Mouse (Mus musculus): Measurements from ENCODE around the gene Gm20403. TPM values are rescaled to one million over a fixed set of nuclear protein-coding genes. Genes with fewer than 3 reads are reported as not detected.
"Not testable (repeated sequence)": the region's sequence is repeated elsewhere in the genome, so short reads cannot be mapped to it uniquely, and the experiment has no call there.

The Gm20403 gene
- total RNA-seq (2022): not detected

GRCm38 (mm10) chr12:54986052-54986717 is at the start of gene Gm20403:
Gm20403 (minus strand) TSS chr12:54986529.
- no peak for DNase-seq (ENCODE audit: low spot score in 2 of 2)

GRCm38 (mm10) chr12:55027088-55027487 is 40.8 kb upstream of the Gm20403 start:
- DNase-seq (ENCODE audit: low spot score in 2 of 2): no peak

GRCm38 (mm10) chr12:55023284-55023683 is 37.0 kb upstream of the Gm20403 start:
- no peak for DNase-seq (ENCODE audit: low spot score in 2 of 2)

- DNase-seq (ENCODE audit: low spot score in 2 of 2): no peak
Measured at GRCm38 (mm10) chr12:55019421-55019877, 33.1 kb upstream of the Gm20403 start.

GRCm38 (mm10) chr12:55017119-55017721 is 30.9 kb upstream of the Gm20403 start:
- DNase-seq (ENCODE audit: low spot score in 2 of 2): no peak

GRCm38 (mm10) chr12:55016339-55017118 is 30.2 kb upstream of the Gm20403 start:
- DNase-seq (ENCODE audit: low spot score in 2 of 2): no peak

GRCm38 (mm10) chr12:55015428-55015827 is 29.1 kb upstream of the Gm20403 start:
- no peak for DNase-seq (ENCODE audit: low spot score in 2 of 2)

- DNase-seq (ENCODE audit: low spot score in 2 of 2): no peak
Measured at GRCm38 (mm10) chr12:55013626-55014398, 27.5 kb upstream of the Gm20403 start, which contains the start of gene Baz1a. Baz1a (minus strand) TSS chr12:55014348.

- DNase-seq (ENCODE audit: low spot score in 2 of 2): no peak
Measured at GRCm38 (mm10) chr12:55013031-55013430, 26.7 kb upstream of the Gm20403 start.

- no peak for DNase-seq (ENCODE audit: low spot score in 2 of 2)
Measured at GRCm38 (mm10) chr12:55007361-55008008, 21.2 kb upstream of the Gm20403 start.

- DNase-seq (ENCODE audit: low spot score in 2 of 2): no peak
Measured at GRCm38 (mm10) chr12:55006071-55006470, 19.7 kb upstream of the Gm20403 start.

- DNase-seq (ENCODE audit: low spot score in 2 of 2): no peak
Measured at GRCm38 (mm10) chr12:55004396-55004795, 18.1 kb upstream of the Gm20403 start.

- no peak for DNase-seq (ENCODE audit: low spot score in 2 of 2)
Measured at GRCm38 (mm10) chr12:55003843-55004242, 17.5 kb upstream of the Gm20403 start.

- DNase-seq (ENCODE audit: low spot score in 2 of 2): not testable (repeated sequence)
Measured at GRCm38 (mm10) chr12:55002532-55002931, 16.2 kb upstream of the Gm20403 start.

- DNase-seq (ENCODE audit: low spot score in 2 of 2): no peak
Measured at GRCm38 (mm10) chr12:54999016-54999690, 12.8 kb upstream of the Gm20403 start.

GRCm38 (mm10) chr12:54998411-54998810 is 12.1 kb upstream of the Gm20403 start:
- DNase-seq (ENCODE audit: low spot score in 2 of 2): no peak

- DNase-seq (ENCODE audit: low spot score in 2 of 2): no peak
Measured at GRCm38 (mm10) chr12:54996979-54997474, 10.7 kb upstream of the Gm20403 start.

GRCm38 (mm10) chr12:54995965-54996364 is 9.6 kb upstream of the Gm20403 start:
- no peak for DNase-seq (ENCODE audit: low spot score in 2 of 2)

- no peak for DNase-seq (ENCODE audit: low spot score in 2 of 2)
Measured at GRCm38 (mm10) chr12:54994418-54994817, 8.1 kb upstream of the Gm20403 start.

- DNase-seq (ENCODE audit: low spot score in 2 of 2): no peak
Measured at GRCm38 (mm10) chr12:54994068-54994386, 7.7 kb upstream of the Gm20403 start.
